Mouse (Mus musculus): ENCODE measurements around the gene Lenep. TPM values are rescaled to one million over a fixed set of nuclear protein-coding genes. Genes with fewer than 3 reads are reported as not detected.

The Lenep gene
- polyA plus RNA-seq (2012; rRNA removed), result 0.66 TPM in 1 of 2 replicates, not detected in the other

DNA sequence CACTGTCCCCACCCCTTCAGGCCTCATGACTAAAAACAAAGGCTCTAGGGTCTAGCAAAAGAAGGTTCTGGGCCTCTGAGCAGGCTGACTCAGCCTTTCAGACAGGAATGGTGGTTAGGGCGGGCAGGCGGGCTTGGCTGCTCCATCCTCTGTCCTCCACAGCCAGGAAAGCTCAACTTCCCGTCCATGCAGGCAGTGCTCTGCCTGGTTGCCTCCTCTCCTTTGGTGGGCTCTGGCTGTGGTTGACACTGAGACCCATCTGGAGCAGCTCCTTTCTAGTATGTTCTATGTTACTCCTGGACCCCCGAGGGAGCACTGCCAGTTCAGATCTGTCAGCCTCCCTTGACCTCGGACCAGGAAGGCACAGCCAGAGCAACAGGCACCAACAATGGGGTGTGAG lies at the start of gene Lenep:
Gene Lenep, minus strand, starts transcription at position 101 of the 400 bp plus-strand sequence.
- DNase-seq, result no peak
- no peak within 1 kb of the TSS for H3K27ac ChIP-seq (ENCODE audit: control insufficient read depth, insufficient read depth, low read length)
- no peak within 1 kb of the TSS for H3K4me3 ChIP-seq (ENCODE audit: control insufficient read depth, insufficient read depth, low read length)
- no peaks in the 10 kb centered on the region for H3K4me1 ChIP-seq (replicated peaks; ENCODE audit: control insufficient read depth, insufficient read depth, low read length)
- TF ChIP-seq CTCF (IDR thresholded peaks at IDR 0.05; ENCODE audit: borderline replicate concordance, control insufficient read depth, extremely low read depth, insufficient read depth, low read length, poor library complexity) (no peak), POLR2A (IDR thresholded peaks at IDR 0.05; ENCODE audit: control insufficient read depth, extremely low read depth, insufficient read depth, low read length, poor library complexity) (no peak)
- WGBS, result 94% methylated on average over 5 of the region's 5 CpGs
- H3K36me3 ChIP-seq (ENCODE audit: control insufficient read depth, insufficient read depth, low read length), result no peaks in the 10 kb centered on the region; the same call in 1 of the 2 replicates
- H3K27me3 ChIP-seq (ENCODE audit: control insufficient read depth, insufficient read depth, low read length), result no peaks in the 10 kb centered on the region

- DNase-seq, result peak; percentile 51
- peak overlapping the region; percentile 95 for H3K27ac ChIP-seq (ENCODE audit: control insufficient read depth, insufficient read depth, low read length)
Observed at GRCm38 (mm10) chr3:89451916-89452315, 49.3 kb upstream of the Lenep start.

DNA sequence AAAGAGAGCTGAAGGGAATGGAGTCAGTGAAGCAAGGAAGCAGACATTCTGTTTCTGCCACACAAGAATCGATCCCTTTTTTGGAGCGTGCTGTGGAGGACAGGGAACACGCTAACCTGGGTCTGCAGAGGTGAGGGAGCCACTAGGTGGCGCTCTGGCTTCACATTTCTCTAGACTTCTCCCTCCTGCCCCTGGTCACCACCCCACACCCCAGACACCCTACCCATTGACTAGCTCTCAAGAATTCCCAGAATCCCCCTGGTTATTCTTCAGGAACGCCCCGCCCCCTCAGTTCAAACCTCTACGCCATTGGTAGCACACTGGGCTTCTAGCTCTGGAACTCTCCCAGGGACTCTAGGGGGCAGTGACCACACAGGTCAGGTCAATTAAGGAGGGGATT lies 46.9 kb upstream of the Lenep start:
- DNase-seq, result peak; percentile 74
- Histone ChIP-seq H3K27ac (ENCODE audit: control insufficient read depth, insufficient read depth, low read length) (no peak overlapping the region), H3K27me3 (ENCODE audit: control insufficient read depth, insufficient read depth, low read length) (no peaks in the 10 kb centered on the region), H3K4me3 (ENCODE audit: control insufficient read depth, insufficient read depth, low read length) (no peak overlapping the region), H3K4me1 (replicated peaks; ENCODE audit: control insufficient read depth, insufficient read depth, low read length) (peaks cover 38% of the 10 kb centered on the region), H3K36me3 (ENCODE audit: control insufficient read depth, insufficient read depth, low read length) (peaks cover 9% of the 10 kb centered on the region)
- whole genome bisulfite sequencing, result 23% methylated on average over 7 of the region's 7 CpGs
- no peak for TF ChIP-seq POLR2A (IDR thresholded peaks at IDR 0.05; ENCODE audit: control insufficient read depth, extremely low read depth, insufficient read depth, low read length, poor library complexity)
- peak; percentile 72; the same call in 1 of the 2 replicates for TF ChIP-seq CTCF (IDR thresholded peaks at IDR 0.05; ENCODE audit: borderline replicate concordance, control insufficient read depth, extremely low read depth, insufficient read depth, low read length, poor library complexity)

More at GRCm38 (mm10) chr3:89451916-89452315, 49.3 kb upstream of the Lenep start:
- H3K4me1 ChIP-seq (replicated peaks; ENCODE audit: control insufficient read depth, insufficient read depth, low read length), result peaks cover 44% of the 10 kb centered on the region
- 90% methylated on average over 1 of the region's 1 CpGs for WGBS
- H3K27me3 ChIP-seq (ENCODE audit: control insufficient read depth, insufficient read depth, low read length), result no peaks in the 10 kb centered on the region
- H3K4me3 ChIP-seq (ENCODE audit: control insufficient read depth, insufficient read depth, low read length), result no peak overlapping the region
- no peaks in the 10 kb centered on the region for H3K36me3 ChIP-seq (ENCODE audit: control insufficient read depth, insufficient read depth, low read length)
- TF ChIP-seq CTCF (IDR thresholded peaks at IDR 0.05; ENCODE audit: borderline replicate concordance, control insufficient read depth, extremely low read depth, insufficient read depth, low read length, poor library complexity), result no peak
- TF ChIP-seq POLR2A (IDR thresholded peaks at IDR 0.05; ENCODE audit: control insufficient read depth, extremely low read depth, insufficient read depth, low read length, poor library complexity), result no peak

DNA sequence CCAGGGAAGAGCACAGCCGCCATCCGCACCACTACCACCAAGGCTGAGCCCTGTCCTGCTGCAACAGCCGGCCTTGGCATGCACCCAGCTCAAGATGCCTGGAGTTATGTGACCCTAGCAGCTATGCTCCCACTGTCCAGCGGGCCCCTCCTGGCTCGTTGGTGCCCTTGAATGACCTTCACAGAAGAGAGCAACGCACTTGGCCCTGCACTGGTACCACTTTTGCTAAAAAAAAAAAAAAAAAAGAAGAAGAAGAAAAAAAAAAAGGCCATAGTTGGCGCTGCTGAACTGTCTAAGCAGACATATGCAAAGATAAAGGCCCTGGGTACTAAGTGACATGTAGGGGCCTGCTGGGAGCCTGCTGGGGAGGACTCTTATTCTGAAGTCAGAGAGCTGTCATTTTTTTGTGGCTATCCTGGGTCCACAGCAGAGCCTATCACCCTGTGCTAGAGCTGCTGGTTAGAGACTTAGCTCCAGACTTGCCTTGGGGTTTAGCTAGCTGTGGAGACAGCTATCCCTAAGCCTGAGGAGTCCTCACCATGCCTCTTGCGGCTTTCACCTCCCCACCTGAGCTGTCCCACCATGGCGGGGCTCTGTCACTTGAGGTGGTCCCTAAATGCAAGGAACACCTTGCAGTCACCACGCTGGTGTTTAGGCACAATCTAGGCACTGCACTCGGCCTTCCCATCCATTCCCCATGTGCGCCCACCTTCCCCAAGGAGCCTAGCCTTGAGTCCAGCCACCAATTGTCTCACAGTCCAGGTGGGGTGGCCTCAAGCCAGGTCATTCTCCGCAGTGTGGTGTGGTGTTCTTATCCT lies 46.3 kb upstream of the Lenep start:
- TF ChIP-seq CTCF (IDR thresholded peaks at IDR 0.05; ENCODE audit: borderline replicate concordance, control insufficient read depth, extremely low read depth, insufficient read depth, low read length, poor library complexity), result no peak
- no peak for TF ChIP-seq POLR2A (IDR thresholded peaks at IDR 0.05; ENCODE audit: control insufficient read depth, extremely low read depth, insufficient read depth, low read length, poor library complexity)
- Histone ChIP-seq H3K4me1 (replicated peaks; ENCODE audit: control insufficient read depth, insufficient read depth, low read length) (peaks cover 35% of the 10 kb centered on the region), H3K27ac (ENCODE audit: control insufficient read depth, insufficient read depth, low read length) (no peak overlapping the region), H3K4me3 (ENCODE audit: control insufficient read depth, insufficient read depth, low read length) (no peak overlapping the region), H3K27me3 (ENCODE audit: control insufficient read depth, insufficient read depth, low read length) (no peaks in the 10 kb centered on the region), H3K36me3 (ENCODE audit: control insufficient read depth, insufficient read depth, low read length) (peaks cover 9% of the 10 kb centered on the region)
- no peak for DNase-seq
- 53% methylated on average over 13 of the region's 13 CpGs for WGBS

- peaks cover 7% of the 10 kb centered on the region for H3K36me3 ChIP-seq (ENCODE audit: control insufficient read depth, insufficient read depth, low read length)
- H3K4me1 ChIP-seq (replicated peaks; ENCODE audit: control insufficient read depth, insufficient read depth, low read length), result peaks cover 13% of the 10 kb centered on the region
- TF ChIP-seq CTCF (IDR thresholded peaks at IDR 0.05; ENCODE audit: borderline replicate concordance, control insufficient read depth, extremely low read depth, insufficient read depth, low read length, poor library complexity), result no peak
- TF ChIP-seq POLR2A (IDR thresholded peaks at IDR 0.05; ENCODE audit: control insufficient read depth, extremely low read depth, insufficient read depth, low read length, poor library complexity), result no peak
- no peak for DNase-seq
- H3K4me3 ChIP-seq (ENCODE audit: control insufficient read depth, insufficient read depth, low read length), result no peak overlapping the region
- no peaks in the 10 kb centered on the region for H3K27me3 ChIP-seq (ENCODE audit: control insufficient read depth, insufficient read depth, low read length)
- 95% methylated on average over 2 of the region's 2 CpGs for WGBS
- no peak overlapping the region for H3K27ac ChIP-seq (ENCODE audit: control insufficient read depth, insufficient read depth, low read length)
Observed at GRCm38 (mm10) chr3:89440691-89441090, 38.1 kb upstream of the Lenep start.

GRCm38 (mm10) chr3:89437269-89437668 lies 34.7 kb upstream of the Lenep start:
- peak; percentile 28 for DNase-seq
- WGBS, result 6% methylated on average over 5 of the region's 5 CpGs
- TF ChIP-seq POLR2A (IDR thresholded peaks at IDR 0.05; ENCODE audit: control insufficient read depth, extremely low read depth, insufficient read depth, low read length, poor library complexity) (no peak), CTCF (IDR thresholded peaks at IDR 0.05; ENCODE audit: borderline replicate concordance, control insufficient read depth, extremely low read depth, insufficient read depth, low read length, poor library complexity) (no peak)
- Histone ChIP-seq H3K4me3 (ENCODE audit: control insufficient read depth, insufficient read depth, low read length) (peak overlapping the region; percentile 31), H3K27me3 (ENCODE audit: control insufficient read depth, insufficient read depth, low read length) (no peaks in the 10 kb centered on the region), H3K4me1 (replicated peaks; ENCODE audit: control insufficient read depth, insufficient read depth, low read length) (peaks cover 13% of the 10 kb centered on the region), H3K27ac (ENCODE audit: control insufficient read depth, insufficient read depth, low read length) (peak overlapping the region; percentile 15; the same call in 1 of the 2 replicates), H3K36me3 (ENCODE audit: control insufficient read depth, insufficient read depth, low read length) (no peaks in the 10 kb centered on the region)

Measured in thymus, adult 2 months (tissue).